Comparison of ENCODE assay signal across 9 mouse cellular contexts in genomic region chr13:52658477-52658876, GRCm38 (mm10).
DNase-seq lines count a peak whose midpoint lies in the region; ATAC-seq and TF ChIP-seq lines count a peak whose summit lies in the region.
"Had no signal": no experiment of that assay in that cellular context is flagged by ENCODE, and none has a peak within 500 bp of the region (broad histone marks: within the 10 kb centered on the region; RNA-seq: fewer than 3 reads in every experiment).

No protein-coding gene starts in this region.

- TF ChIP-seq CTCF in heart, postnatal 0 days (IDR thresholded peaks at IDR 0.05; ENCODE audit: low read depth) = peak; percentile 95

- WGBS in heart, postnatal 0 days = 10% methylated on average over 8 of the region's 8 CpGs

- no peak overlapping the region for H3K4me3 ChIP-seq in ES-E14 (ENCODE audit: insufficient read depth in 1 of 2, low read depth in 1 of 2, low read length in 2 of 2, poor library complexity in 1 of 2, severe bottlenecking in 1 of 2)
- no peak overlapping the region for H3K4me3 ChIP-seq in heart, postnatal 0 days (ENCODE audit: low read depth, low read length)
- H3K4me3 ChIP-seq: liver, embryonic 15.5 days had no signal

- H3K27me3 ChIP-seq in heart, postnatal 0 days (ENCODE audit: control insufficient read depth, insufficient read depth, low read length) = peaks cover 8% of the 10 kb centered on the region; the same call in 1 of the 2 replicates

- H3K4me2 ChIP-seq in heart, postnatal 0 days (ENCODE audit: low read depth, low read length) = no peak overlapping the region
- H3K4me2 ChIP-seq: liver, embryonic 15.5 days had no signal

- ATAC-seq in heart, postnatal 0 days (ENCODE audit: insufficient read depth, low read depth) = no peak
- peak; percentile 62; the same call in 1 of the 2 replicates for ATAC-seq in megakaryocyte-erythroid progenitor cell, adult 5-6 weeks (replicated peaks; ENCODE audit: low FRiP score, low TSS enrichment, poor library complexity, severe bottlenecking)
- no peak for ATAC-seq in inflammation-experienced regulatory T-cells, adult 6 months

- no peaks in the 10 kb centered on the region for H3K4me1 ChIP-seq in ES-E14 (ENCODE audit: control insufficient read depth in 2 of 2, insufficient read depth in 2 of 2, low read length in 2 of 2, poor library complexity in 1 of 2)
- H3K4me1 ChIP-seq in heart, postnatal 0 days (ENCODE audit: control insufficient read depth, insufficient read depth) = no peaks in the 10 kb centered on the region
- H3K4me1 ChIP-seq: liver, embryonic 15.5 days had no signal

- H3K27ac ChIP-seq in ES-E14 (ENCODE audit: insufficient read depth, low read depth, low read length, poor library complexity, severe bottlenecking) = no peak overlapping the region
- no peak overlapping the region for H3K27ac ChIP-seq in heart, postnatal 0 days (ENCODE audit: low read depth)
- H3K27ac ChIP-seq: liver, embryonic 15.5 days had no signal

- TF ChIP-seq EP300 in heart, postnatal 0 days (IDR thresholded peaks at IDR 0.05; ENCODE audit: low read depth) = no peak

- in situ Hi-C loops in ES-E14 (cut with MboI; ENCODE audit: low sequenced_read_pairs in 2 of 2, unreplicated experiment in 2 of 2) = loop anchor here in 1 of 2 experiments (5.0 kb wide), 1 partner anchor 439 kb away; no protein-coding TSS in a partner anchor

- no peaks in the 10 kb centered on the region for H3K9me3 ChIP-seq in ES-E14 (ENCODE audit: control insufficient read depth, insufficient read depth, low read depth, low read length)
- H3K9me3 ChIP-seq in heart, postnatal 0 days (replicated peaks; ENCODE audit: control insufficient read depth, low read length) = no peaks in the 10 kb centered on the region
- H3K9me3 ChIP-seq: liver, embryonic 15.5 days had no signal

- H3K9ac ChIP-seq in ES-E14 (ENCODE audit: insufficient read depth, low read depth, low read length, poor library complexity, severe bottlenecking) = no peak overlapping the region
- no peak overlapping the region for H3K9ac ChIP-seq in heart, postnatal 0 days (replicated peaks; ENCODE audit: low read depth, low read length)
- H3K9ac ChIP-seq: liver, embryonic 15.5 days had no signal

- no peaks in the 10 kb centered on the region for H3K36me3 ChIP-seq in ES-E14 (ENCODE audit: control insufficient read depth, insufficient read depth, low read length, poor library complexity, severe bottlenecking)
- H3K36me3 ChIP-seq in heart, postnatal 0 days (replicated peaks; ENCODE audit: control insufficient read depth, insufficient read depth, low read length) = no peaks in the 10 kb centered on the region
- H3K36me3 ChIP-seq: liver, embryonic 15.5 days had no signal

- peak; percentile 51 for DNase-seq in ES-E14 (ENCODE audit: low read depth, low spot score)
- DNase-seq in adrenal gland, adult 2 months = peak; percentile 63
- DNase-seq in embryo, embryonic 11 days = peak; percentile 76
- peak; percentile 62 for DNase-seq in heart, postnatal 0 days (ENCODE audit: low spot score)
- DNase-seq in layer of hippocampus, postnatal 14 days (ENCODE audit: low spot score in 2 of 2) = peak; percentile 59 to 66
- DNase-seq in right cerebral cortex, postnatal 4 days = peak; percentile 61

TF ChIP-seq in ES-E14, 5 proteins besides CTCF, POLR2A, EP300 and RAD21:
- TF ChIP-seq ZC3H11A (IDR thresholded peaks at IDR 0.05; ENCODE audit: borderline replicate concordance, low read depth, low read length) (peak; percentile 59; the same call in 1 of the 2 replicates), ZNF384 (IDR thresholded peaks at IDR 0.05; ENCODE audit: low read depth, low read length) (no peak), CHD2 (IDR thresholded peaks at IDR 0.05; ENCODE audit: low read depth, low read length) (no peak), MAFK (IDR thresholded peaks at IDR 0.05; ENCODE audit: insufficient read depth, low read depth, low read length) (no peak), HCFC1 (IDR thresholded peaks at IDR 0.05; ENCODE audit: borderline replicate concordance, insufficient read depth, low read length) (no peak)
TF ChIP-seq in ES-E14: peak in this region for 1.
